Comparison of ENCODE assay signal across 16 mouse cellular contexts in the genomic region with DNA sequence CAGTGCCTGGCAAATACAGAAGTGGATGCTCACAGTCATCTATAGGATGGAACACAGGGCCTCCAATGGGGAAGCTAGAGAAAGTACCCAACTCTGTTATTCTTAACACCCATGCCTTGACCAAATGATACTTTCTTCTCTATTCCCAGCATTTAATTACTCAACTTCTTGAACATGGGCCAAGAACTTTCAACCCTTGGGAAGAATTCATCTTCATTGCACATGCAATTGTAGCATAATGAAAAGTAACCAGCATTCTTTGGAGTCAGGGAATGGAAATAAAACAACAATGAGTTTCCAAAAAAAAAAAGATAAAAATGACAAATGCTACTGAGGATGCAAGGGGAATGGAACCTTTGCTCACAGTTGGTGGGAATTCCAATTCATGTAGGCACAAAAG.
"Had no signal": no experiment of that assay in that cellular context is flagged by ENCODE, and none has a peak within 500 bp of the region (broad histone marks: within the 10 kb centered on the region; RNA-seq: fewer than 3 reads in every experiment).

No protein-coding gene starts in this region.

- DNase-seq: lung, adult 18-20 months; lung, embryonic 14.5 days; lung, postnatal 10 days; lung, postnatal 4 days; right cerebral cortex, postnatal 14 days; thymus, adult 2 months; thymus, postnatal 25 days; thymus, postnatal 4 days had no signal

- H3K4me3 ChIP-seq: midbrain, embryonic 10.5 days; midbrain, embryonic 13.5 days; midbrain, embryonic 15.5 days; myocyte; neural tube, embryonic 13.5 days; neural tube, embryonic 15.5 days; stomach, embryonic 15.5 days had no signal

- H3K9ac ChIP-seq: lung, embryonic 14.5 days; midbrain, embryonic 13.5 days; midbrain, embryonic 15.5 days; neural tube, embryonic 13.5 days; neural tube, embryonic 15.5 days; stomach, embryonic 15.5 days had no signal

- H3K27ac ChIP-seq: midbrain, embryonic 10.5 days; midbrain, embryonic 13.5 days; midbrain, embryonic 15.5 days; neural tube, embryonic 13.5 days; neural tube, embryonic 15.5 days; stomach, embryonic 15.5 days; stomach, postnatal 0 days had no signal

- H3K9me3 ChIP-seq: midbrain, embryonic 10.5 days; midbrain, embryonic 13.5 days; midbrain, embryonic 15.5 days; neural tube, embryonic 13.5 days; neural tube, embryonic 15.5 days; stomach, embryonic 15.5 days had no signal

- ATAC-seq: midbrain, embryonic 13.5 days; midbrain, embryonic 15.5 days had no signal

- H3K4me1 ChIP-seq: midbrain, embryonic 10.5 days; midbrain, embryonic 13.5 days; midbrain, embryonic 15.5 days; neural tube, embryonic 13.5 days; neural tube, embryonic 15.5 days; stomach, embryonic 15.5 days had no signal

- H3K27me3 ChIP-seq: midbrain, embryonic 13.5 days; midbrain, embryonic 15.5 days; neural tube, embryonic 13.5 days; neural tube, embryonic 15.5 days; stomach, embryonic 15.5 days had no signal

- H3K36me3 ChIP-seq: midbrain, embryonic 10.5 days; midbrain, embryonic 13.5 days; midbrain, embryonic 15.5 days; neural tube, embryonic 13.5 days; neural tube, embryonic 15.5 days; stomach, embryonic 15.5 days had no signal

- H3K4me2 ChIP-seq: lung, embryonic 14.5 days; midbrain, embryonic 13.5 days; midbrain, embryonic 15.5 days; neural tube, embryonic 13.5 days; neural tube, embryonic 15.5 days; stomach, embryonic 15.5 days had no signal
